Mouse (Mus musculus) G1E (cell line): ENCODE results near the gene 2310046K23Rik. TPM values are rescaled to one million over a fixed set of nuclear protein-coding genes. Genes with fewer than 3 reads are reported as not detected.

Experiments
- ATAC-seq: 2 replicates; pipeline ENCODE4 v1.8.0; 2016; ENCODE audit warnings: mild to moderate bottlenecking; ENCODE audit not compliant: insufficient number of reproducible peaks, poor library complexity, low FRiP score, severe bottlenecking; ENCODE audit errors: extremely low read depth
- DNase-seq: peaks from one replicate; pipeline ENCODE4 v3.0.0; 2012; ENCODE audit warnings: low spot score
- H3K27me3 ChIP-seq: 2 replicates; pipeline ENCODE4 v1.6.1; 2012; ENCODE audit warnings: mild to moderate bottlenecking, low read length, inconsistent platforms; ENCODE audit not compliant: insufficient read depth
- H3K36me3 ChIP-seq: replicated peaks from 2 replicates; pipeline ENCODE3; 2012; ENCODE audit warnings: mild to moderate bottlenecking, inconsistent platforms
- H3K4me1 ChIP-seq: 2 replicates; pipeline ENCODE4 v1.6.1; 2012; ENCODE audit warnings: low read depth, low read length, inconsistent platforms, mixed read lengths; ENCODE audit not compliant: insufficient read depth
- H3K4me3 ChIP-seq: 2 replicates; pipeline ENCODE4 v1.5.1; 2012; ENCODE audit warnings: low read depth, mild to moderate bottlenecking, inconsistent platforms, low read length, moderate library complexity, mixed read lengths
- H3K9me3 ChIP-seq: replicated peaks from 2 replicates; pipeline ENCODE4 v1.6.1; 2012; ENCODE audit warnings: inconsistent platforms
- CTCF ChIP-seq: IDR thresholded peaks from 2 replicates; pipeline ENCODE4 v1.5.1; 2012; ENCODE audit warnings: low read depth, low read length, inconsistent platforms, mixed read lengths
- GATA1 ChIP-seq: IDR thresholded peaks from 2 replicates; pipeline ENCODE4 v1.6.1; 2012; ENCODE audit warnings: borderline replicate concordance, low read length, inconsistent platforms, mixed read lengths
- GATA2 ChIP-seq: IDR thresholded peaks from 2 replicates; pipeline ENCODE4 v1.6.1; 2012; ENCODE audit warnings: low read depth, low read length, inconsistent platforms, borderline replicate concordance
- POLR2AphosphoS5 ChIP-seq: IDR thresholded peaks from 2 replicates; pipeline ENCODE4 v1.6.1; 2012; ENCODE audit warnings: low read depth, low read length, inconsistent platforms; ENCODE audit not compliant: insufficient replicate concordance
- TAL1 ChIP-seq: conservative IDR thresholded peaks from 2 replicates; pipeline ENCODE4 v1.6.1; 2012; ENCODE audit warnings: low read depth, low read length, inconsistent platforms, mixed read lengths
- polyA plus RNA-seq: library from polyadenylated mRNA; stranded (reverse); fragments of >175 nt; gene quantifications from 2 replicates; pipeline ENCODE4 v1.2.3, GENCODE M21; 2012
- total RNA-seq, 2 experiments: library from RNA; stranded (forward) in 1 of 2; stranded (reverse) in 1 of 2; fragments of 200-1000 nt in 1 of 2; fragments of >200 nt in 1 of 2; fragmentation: Nextera tagmentation in 1 of 2; gene quantifications; 2 replicates each; pipeline ENCODE4 v1.2.3; 2014 to 2017

2310046K23Rik gene
- total and polyA plus RNA-seq, 3 experiments: not detected

- Histone ChIP-seq H3K9me3 (peaks cover 6% of the 10 kb centered on the region; the same call in 1 of the 2 replicates), H3K4me3 (no peak overlapping the region), H3K36me3 (no peaks in the 10 kb centered on the region), H3K27me3 (no peaks in the 10 kb centered on the region), H3K4me1 (no peaks in the 10 kb centered on the region)
- TF ChIP-seq TAL1 (no peak), GATA1 (no peak), POLR2AphosphoS5 (no peak), GATA2 (no peak), CTCF (no peak)
- DNase-seq (no peak), ATAC-seq (no peak)
These were observed 48.0 kb downstream of the 2310046K23Rik start for GRCm38 (mm10) chr3:92486307-92486706.

DNA sequence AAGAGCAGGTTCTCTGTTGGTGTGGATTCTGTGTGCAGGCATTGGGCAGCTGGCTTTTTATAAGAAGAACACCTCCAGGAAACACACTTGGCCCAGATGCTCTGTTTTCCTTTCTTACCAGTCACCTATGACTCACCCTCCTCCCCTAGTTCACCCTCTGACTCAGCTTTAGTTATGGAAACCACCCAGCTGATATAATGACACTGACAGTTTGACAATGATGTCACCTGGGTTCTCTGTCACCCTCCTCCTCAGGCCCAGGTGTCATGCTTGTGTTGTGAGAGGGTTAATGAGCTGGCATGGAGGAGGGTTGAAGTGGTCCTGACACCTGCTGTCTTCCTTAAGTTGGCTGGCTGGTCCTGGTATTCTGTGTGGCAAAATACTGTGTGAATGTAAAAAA, 48.4 kb downstream of the 2310046K23Rik start, which contains the start of gene Sprr1a:
Gene Sprr1a (minus strand): TSS at position 33 of the 400 bp plus-strand sequence.
- Histone ChIP-seq H3K36me3 (no peaks in the 10 kb centered on the region), H3K4me1 (no peaks in the 10 kb centered on the region), H3K9me3 (peaks cover 6% of the 10 kb centered on the region; the same call in 1 of the 2 replicates), H3K4me3 (no peak within 1 kb of the TSS), H3K27me3 (no peaks in the 10 kb centered on the region)
- DNase-seq: no peak
- ATAC-seq: no peak
- no peak for TF ChIP-seq CTCF
- no peak for TF ChIP-seq TAL1
- no peak for TF ChIP-seq POLR2AphosphoS5
- no peak for TF ChIP-seq GATA2
- no peak for TF ChIP-seq GATA1

Other genes starting within 250 kb of the 2310046K23Rik start
Only the 20 nearest of the 29 such genes appear.
- gene Sprr2f, start 169.3 kb downstream of the 2310046K23Rik start, total RNA-seq (2014; fragmentation: Nextera tagmentation): not detected in 2 replicates
- gene Sprr2f, start 169.3 kb downstream of the 2310046K23Rik start, total RNA-seq (2017): not detected in 2 replicates
- not detected in 2 replicates for gene Sprr2f, start 169.3 kb downstream of the 2310046K23Rik start, polyA plus RNA-seq
- gene Sprr2h, start 148.8 kb downstream of the 2310046K23Rik start, total RNA-seq (2014; fragmentation: Nextera tagmentation): not detected in 2 replicates
- gene Sprr2h, start 148.8 kb downstream of the 2310046K23Rik start, total RNA-seq (2017): not detected in 2 replicates
- not detected in 2 replicates for gene Sprr2h, start 148.8 kb downstream of the 2310046K23Rik start, polyA plus RNA-seq
- gene Sprr2i, start 126.5 kb downstream of the 2310046K23Rik start, total RNA-seq (2014; fragmentation: Nextera tagmentation): not detected in 2 replicates
- not detected in 2 replicates for gene Sprr2i, start 126.5 kb downstream of the 2310046K23Rik start, total RNA-seq (2017)
- not detected in 2 replicates for gene Sprr2i, start 126.5 kb downstream of the 2310046K23Rik start, polyA plus RNA-seq
- gene Sprr2j-ps, start 116.4 kb downstream of the 2310046K23Rik start, total RNA-seq (2014; fragmentation: Nextera tagmentation): not detected in 2 replicates
- not detected in 2 replicates for gene Sprr2j-ps, start 116.4 kb downstream of the 2310046K23Rik start, total RNA-seq (2017)
- not detected in 2 replicates for gene Sprr2j-ps, start 116.4 kb downstream of the 2310046K23Rik start, polyA plus RNA-seq
- 3.7 and 4.9 TPM in 2 replicates for gene Gm9774, start 105.1 kb downstream of the 2310046K23Rik start, total RNA-seq (2014; fragmentation: Nextera tagmentation)
- 1.5 and 1.9 TPM in 2 replicates for gene Gm9774, start 105.1 kb downstream of the 2310046K23Rik start, total RNA-seq (2017)
- 13.1 and 22.5 TPM in 2 replicates for gene Gm9774, start 105.1 kb downstream of the 2310046K23Rik start, polyA plus RNA-seq
- gene Sprr2k, start 101.9 kb downstream of the 2310046K23Rik start, total RNA-seq (2014; fragmentation: Nextera tagmentation): not detected in 2 replicates
- 0.33 and 0.46 TPM in 2 replicates for gene Sprr2k, start 101.9 kb downstream of the 2310046K23Rik start, total RNA-seq (2017)
- gene Sprr2k, start 101.9 kb downstream of the 2310046K23Rik start, polyA plus RNA-seq: not detected in 2 replicates
- not detected in 2 replicates for gene Sprr1b, start 95.7 kb downstream of the 2310046K23Rik start, total RNA-seq (2014; fragmentation: Nextera tagmentation)
- gene Sprr1b, start 95.7 kb downstream of the 2310046K23Rik start, total RNA-seq (2017): not detected in 2 replicates
- gene Sprr1b, start 95.7 kb downstream of the 2310046K23Rik start, polyA plus RNA-seq: not detected in 2 replicates
- gene Sprr3, start 75.8 kb downstream of the 2310046K23Rik start, total RNA-seq (2014; fragmentation: Nextera tagmentation): not detected in 2 replicates
- 0.11 TPM in 1 of 2 replicates, not detected in the other for gene Sprr3, start 75.8 kb downstream of the 2310046K23Rik start, total RNA-seq (2017)
- not detected in 2 replicates for gene Sprr3, start 75.8 kb downstream of the 2310046K23Rik start, polyA plus RNA-seq
- not detected in 2 replicates for gene Sprr1a, start 48.6 kb downstream of the 2310046K23Rik start, total RNA-seq (2014; fragmentation: Nextera tagmentation)
- 0.23 TPM in 1 of 2 replicates, not detected in the other for gene Sprr1a, start 48.6 kb downstream of the 2310046K23Rik start, total RNA-seq (2017)
- gene Sprr1a, start 48.6 kb downstream of the 2310046K23Rik start, polyA plus RNA-seq: not detected in 2 replicates
- gene Sprr4, start 34.0 kb downstream of the 2310046K23Rik start, total RNA-seq (2014; fragmentation: Nextera tagmentation): not detected in 2 replicates
- gene Sprr4, start 34.0 kb downstream of the 2310046K23Rik start, total RNA-seq (2017): not detected in 2 replicates
- gene Sprr4, start 34.0 kb downstream of the 2310046K23Rik start, polyA plus RNA-seq: not detected in 2 replicates
- not detected in 2 replicates for gene Ivl, start 39.2 kb upstream of the 2310046K23Rik start, total RNA-seq (2014; fragmentation: Nextera tagmentation)
- 0.11 TPM in 1 of 2 replicates, not detected in the other for gene Ivl, start 39.2 kb upstream of the 2310046K23Rik start, total RNA-seq (2017)
- not detected in 2 replicates for gene Ivl, start 39.2 kb upstream of the 2310046K23Rik start, polyA plus RNA-seq
- not detected in 2 replicates for gene Smcp, start 54.5 kb upstream of the 2310046K23Rik start, total RNA-seq (2014; fragmentation: Nextera tagmentation)
- gene Smcp, start 54.5 kb upstream of the 2310046K23Rik start, total RNA-seq (2017): not detected in 2 replicates
- gene Smcp, start 54.5 kb upstream of the 2310046K23Rik start, polyA plus RNA-seq: not detected in 2 replicates
- not detected in 2 replicates for gene 2210017I01Rik, start 73.0 kb upstream of the 2310046K23Rik start, total RNA-seq (2014; fragmentation: Nextera tagmentation)
- gene 2210017I01Rik, start 73.0 kb upstream of the 2310046K23Rik start, total RNA-seq (2017): not detected in 2 replicates
- not detected in 2 replicates for gene 2210017I01Rik, start 73.0 kb upstream of the 2310046K23Rik start, polyA plus RNA-seq
- not detected in 2 replicates for gene Lce6a, start 87.1 kb upstream of the 2310046K23Rik start, total RNA-seq (2014; fragmentation: Nextera tagmentation)
- not detected in 2 replicates for gene Lce6a, start 87.1 kb upstream of the 2310046K23Rik start, total RNA-seq (2017)
- not detected in 2 replicates for gene Lce6a, start 87.1 kb upstream of the 2310046K23Rik start, polyA plus RNA-seq
- not detected in 2 replicates for gene Lce1a1, start 113.8 kb upstream of the 2310046K23Rik start, total RNA-seq (2014; fragmentation: Nextera tagmentation)
- gene Lce1a1, start 113.8 kb upstream of the 2310046K23Rik start, total RNA-seq (2017): 0.29 TPM in 1 of 2 replicates, not detected in the other
- not detected in 2 replicates for gene Lce1a1, start 113.8 kb upstream of the 2310046K23Rik start, polyA plus RNA-seq
- gene Lce1b, start 122.4 kb upstream of the 2310046K23Rik start, total RNA-seq (2014; fragmentation: Nextera tagmentation): not detected in 2 replicates
- gene Lce1b, start 122.4 kb upstream of the 2310046K23Rik start, total RNA-seq (2017): not detected in 2 replicates
- gene Lce1b, start 122.4 kb upstream of the 2310046K23Rik start, polyA plus RNA-seq: not detected in 2 replicates
- gene Lce1a2, start 135.8 kb upstream of the 2310046K23Rik start, total RNA-seq (2014; fragmentation: Nextera tagmentation): not detected in 2 replicates
- not detected in 2 replicates for gene Lce1a2, start 135.8 kb upstream of the 2310046K23Rik start, total RNA-seq (2017)
- not detected in 2 replicates for gene Lce1a2, start 135.8 kb upstream of the 2310046K23Rik start, polyA plus RNA-seq
- gene Lce1c, start 144.7 kb upstream of the 2310046K23Rik start, total RNA-seq (2014; fragmentation: Nextera tagmentation): not detected in 2 replicates
- not detected in 2 replicates for gene Lce1c, start 144.7 kb upstream of the 2310046K23Rik start, total RNA-seq (2017)
- not detected in 2 replicates for gene Lce1c, start 144.7 kb upstream of the 2310046K23Rik start, polyA plus RNA-seq
- not detected in 2 replicates for gene Lce1d, start 152.7 kb upstream of the 2310046K23Rik start, total RNA-seq (2014; fragmentation: Nextera tagmentation)
- gene Lce1d, start 152.7 kb upstream of the 2310046K23Rik start, total RNA-seq (2017): not detected in 2 replicates
- gene Lce1d, start 152.7 kb upstream of the 2310046K23Rik start, polyA plus RNA-seq: not detected in 2 replicates
- not detected in 2 replicates for gene Lce1e, start 174.6 kb upstream of the 2310046K23Rik start, total RNA-seq (2014; fragmentation: Nextera tagmentation)
- not detected in 2 replicates for gene Lce1e, start 174.6 kb upstream of the 2310046K23Rik start, total RNA-seq (2017)
- gene Lce1e, start 174.6 kb upstream of the 2310046K23Rik start, polyA plus RNA-seq: not detected in 2 replicates